23 mouse cellular contexts compared by ENCODE assay signal in the genomic region with DNA sequence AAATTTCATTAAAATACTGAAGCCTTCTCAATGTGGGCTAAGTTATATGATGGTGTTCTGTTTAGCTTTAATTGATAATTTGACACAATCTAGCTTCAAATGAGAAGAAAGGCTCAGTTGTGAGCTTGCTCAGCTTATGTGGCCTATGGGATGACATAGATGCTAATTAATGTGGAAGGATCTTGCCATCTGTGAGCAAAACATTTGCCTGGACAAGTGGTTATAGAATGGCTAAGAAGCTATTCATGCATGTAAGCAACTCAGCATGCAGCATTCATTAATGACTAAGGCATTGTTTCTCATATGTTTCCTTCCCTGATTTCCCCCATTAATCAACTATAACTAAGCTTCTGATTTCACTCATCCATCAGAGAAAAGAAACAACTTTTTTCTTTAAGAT.
DNase-seq lines count a peak whose midpoint lies in the region; ATAC-seq lines count a peak whose summit lies in the region.
"Had no signal": no experiment of that assay in that cellular context is flagged by ENCODE, and none has a peak within 500 bp of the region (broad histone marks: within the 10 kb centered on the region; RNA-seq: fewer than 3 reads in every experiment).

No protein-coding gene starts in this region.

- H3K4me1 ChIP-seq in midbrain, embryonic 11.5 days (ENCODE audit: control insufficient read depth, insufficient read depth, low read length) = no peaks in the 10 kb centered on the region
- H3K4me1 ChIP-seq in midbrain, embryonic 13.5 days (replicated peaks) = no peaks in the 10 kb centered on the region
- no peaks in the 10 kb centered on the region for H3K4me1 ChIP-seq in hindbrain, embryonic 12.5 days
- H3K4me1 ChIP-seq: limb, embryonic 13.5 days; liver, embryonic 13.5 days; midbrain, embryonic 12.5 days had no signal

- no peak overlapping the region for H3K4me2 ChIP-seq in midbrain, embryonic 11.5 days
- H3K4me2 ChIP-seq in midbrain, embryonic 13.5 days (replicated peaks) = no peak overlapping the region
- no peak overlapping the region for H3K4me2 ChIP-seq in hindbrain, embryonic 12.5 days (replicated peaks)
- H3K4me2 ChIP-seq: limb, embryonic 13.5 days; liver, embryonic 13.5 days; lung, embryonic 14.5 days; midbrain, embryonic 12.5 days had no signal

- no peaks in the 10 kb centered on the region for H3K36me3 ChIP-seq in midbrain, embryonic 11.5 days (ENCODE audit: control insufficient read depth, insufficient read depth, low read length)
- H3K36me3 ChIP-seq in midbrain, embryonic 13.5 days = no peaks in the 10 kb centered on the region
- no peaks in the 10 kb centered on the region for H3K36me3 ChIP-seq in hindbrain, embryonic 12.5 days
- H3K36me3 ChIP-seq: limb, embryonic 13.5 days; liver, embryonic 13.5 days; midbrain, embryonic 12.5 days had no signal

- no peaks in the 10 kb centered on the region for H3K27me3 ChIP-seq in midbrain, embryonic 11.5 days (ENCODE audit: control insufficient read depth, insufficient read depth, low read length)
- H3K27me3 ChIP-seq in midbrain, embryonic 13.5 days = no peaks in the 10 kb centered on the region
- H3K27me3 ChIP-seq in hindbrain, embryonic 12.5 days = no peaks in the 10 kb centered on the region
- H3K27me3 ChIP-seq: limb, embryonic 13.5 days; liver, embryonic 13.5 days; midbrain, embryonic 12.5 days had no signal

- H3K9me3 ChIP-seq in midbrain, embryonic 11.5 days (ENCODE audit: control insufficient read depth, low read length) = no peaks in the 10 kb centered on the region
- no peaks in the 10 kb centered on the region for H3K9me3 ChIP-seq in midbrain, embryonic 13.5 days
- no peaks in the 10 kb centered on the region for H3K9me3 ChIP-seq in hindbrain, embryonic 12.5 days (replicated peaks)
- H3K9me3 ChIP-seq: limb, embryonic 13.5 days; liver, embryonic 13.5 days; midbrain, embryonic 12.5 days had no signal

- ATAC-seq in midbrain, embryonic 11.5 days (ENCODE audit: low FRiP score) = peak; percentile 57; the same call in 1 of the 2 replicates
- no peak for ATAC-seq in midbrain, embryonic 13.5 days
- ATAC-seq in hindbrain, embryonic 12.5 days (ENCODE audit: low FRiP score) = peak; percentile 87
- ATAC-seq: activated CD4-positive, CD25-positive, alpha-beta regulatory T cell, adult 4 months; CD4-positive, CD25-positive, alpha-beta regulatory T cell, adult 4 months had no signal

- no peak overlapping the region for H3K4me3 ChIP-seq in midbrain, embryonic 11.5 days (ENCODE audit: low read depth, low read length)
- no peak overlapping the region for H3K4me3 ChIP-seq in midbrain, embryonic 13.5 days (replicated peaks)
- H3K4me3 ChIP-seq in hindbrain, embryonic 12.5 days = no peak overlapping the region
- H3K4me3 ChIP-seq: layer of hippocampus, adult 2 months; limb, embryonic 13.5 days; liver, embryonic 13.5 days; midbrain, embryonic 12.5 days had no signal

- DNase-seq in cerebellum, postnatal 10 days = peak; percentile 14 to 24
- no peak for DNase-seq in cerebellum, postnatal 25 days
- no peak for DNase-seq in midbrain, embryonic 11.5 days (ENCODE audit: low spot score, missing footprints)
- DNase-seq in retina, postnatal 1 day = peak; percentile 94
- DNase-seq in thymus, postnatal 4 days = no peak
- DNase-seq in B cell, adult 2 months = no peak
- DNase-seq: adrenal gland, postnatal 14 days; cerebellum, adult 11-12 months; cerebellum, postnatal 36 days; kidney, adult 11 months; kidney, postnatal 10 days; layer of hippocampus, postnatal 36 days; liver, embryonic 13.5 days; lung, embryonic 14.5 days; lung, postnatal 36 days; thymus, postnatal 14 days had no signal

- no peak overlapping the region for H3K27ac ChIP-seq in midbrain, embryonic 11.5 days (ENCODE audit: low read depth, low read length)
- H3K27ac ChIP-seq in midbrain, embryonic 13.5 days = no peak overlapping the region
- no peak overlapping the region for H3K27ac ChIP-seq in hindbrain, embryonic 12.5 days
- H3K27ac ChIP-seq: layer of hippocampus, adult 2 months; limb, embryonic 13.5 days; liver, embryonic 13.5 days; midbrain, embryonic 12.5 days had no signal

- H3K9ac ChIP-seq in midbrain, embryonic 11.5 days (ENCODE audit: low read length) = no peak overlapping the region
- H3K9ac ChIP-seq in midbrain, embryonic 13.5 days (replicated peaks) = no peak overlapping the region
- no peak overlapping the region for H3K9ac ChIP-seq in hindbrain, embryonic 12.5 days
- H3K9ac ChIP-seq: limb, embryonic 13.5 days; liver, embryonic 13.5 days; lung, embryonic 14.5 days; midbrain, embryonic 12.5 days had no signal

Comparison
In these comparisons a context has a peak if more than half of its experiments do, and no peak if none do; other contexts are left out.
1. DNase-seq: peak in cerebellum, postnatal 10 days (2 of 2) and retina, postnatal 1 day (single experiment); none in cerebellum, postnatal 25 days (0 of 2), midbrain, embryonic 11.5 days (single experiment), thymus, postnatal 4 days (single experiment) and B cell, adult 2 months (0 of 2).